Mouse (Mus musculus): ENCODE data around the gene Arid5b.

Gene Arid5b

GRCm38 (mm10) chr10:68268629-68269028 is 9.9 kb downstream of the Arid5b start:
- DNase-seq, result no peak

GRCm38 (mm10) chr10:68263969-68264688 is 14.4 kb downstream of the Arid5b start:
- no peak for DNase-seq

- DNase-seq, result no peak
Measured at GRCm38 (mm10) chr10:68263296-68263968, 15.1 kb downstream of the Arid5b start.

- no peak for DNase-seq
Measured at GRCm38 (mm10) chr10:68259601-68260000, 18.9 kb downstream of the Arid5b start.

GRCm38 (mm10) chr10:68257358-68258056 is 21.0 kb downstream of the Arid5b start:
- DNase-seq, result no peak

GRCm38 (mm10) chr10:68256134-68256533 is 22.4 kb downstream of the Arid5b start:
- DNase-seq, result no peak

GRCm38 (mm10) chr10:68253452-68254117 is 25.0 kb downstream of the Arid5b start:
- no peak for DNase-seq

- DNase-seq, result no peak
Measured at GRCm38 (mm10) chr10:68252650-68253049, 25.9 kb downstream of the Arid5b start.

GRCm38 (mm10) chr10:68249355-68249782 is 29.2 kb downstream of the Arid5b start:
- no peak for DNase-seq

- peak; percentile 16 for DNase-seq
Measured at GRCm38 (mm10) chr10:68248281-68249015, 30.1 kb downstream of the Arid5b start.

GRCm38 (mm10) chr10:68247490-68248280 is 30.9 kb downstream of the Arid5b start:
- DNase-seq, result no peak

- no peak for DNase-seq
Measured at GRCm38 (mm10) chr10:68246603-68247247, 31.8 kb downstream of the Arid5b start.

GRCm38 (mm10) chr10:68240804-68241485 is 37.6 kb downstream of the Arid5b start:
- no peak for DNase-seq

- DNase-seq, result no peak
Measured at GRCm38 (mm10) chr10:68240094-68240803, 38.3 kb downstream of the Arid5b start.

- no peak for DNase-seq
Measured at GRCm38 (mm10) chr10:68239426-68240070, 39.0 kb downstream of the Arid5b start.

- DNase-seq, result no peak
Measured at GRCm38 (mm10) chr10:68238707-68239425, 39.7 kb downstream of the Arid5b start.

GRCm38 (mm10) chr10:68238182-68238581 is 40.4 kb downstream of the Arid5b start:
- no peak for DNase-seq

- DNase-seq, result no peak
Measured at GRCm38 (mm10) chr10:68236956-68237455, 41.5 kb downstream of the Arid5b start.
